Mouse (Mus musculus): ENCODE measurements around the gene Cckar. TPM values are rescaled to one million over a fixed set of nuclear protein-coding genes. Genes with fewer than 3 reads are reported as not detected.

Cckar gene
- total and polyA plus RNA-seq, 3 experiments = 0.90 TPM; not detected in 2

GRCm38 (mm10) chr5:53657925-53658324, 49.6 kb downstream of the Cckar start:
- WGBS = 85% methylated on average over 6 of the region's 6 CpGs

DNA sequence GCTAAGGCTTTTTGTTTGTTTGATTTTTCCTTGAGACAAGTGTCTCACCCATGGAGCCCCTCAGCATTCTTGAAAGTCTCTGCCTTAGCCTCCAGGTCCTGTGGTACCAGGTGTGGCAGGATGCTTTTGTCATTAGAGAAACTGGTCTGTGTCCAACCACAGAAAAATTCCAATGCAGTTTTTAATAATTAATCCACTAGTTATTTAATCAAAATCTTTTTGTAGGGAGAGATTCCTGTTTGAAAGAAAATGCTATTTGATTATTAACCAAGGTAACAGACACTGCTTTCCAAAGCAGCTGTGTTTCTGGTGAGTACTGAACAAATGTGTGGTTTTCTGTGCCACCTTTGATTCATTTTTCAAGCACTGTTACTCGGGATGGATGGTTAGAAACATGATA, 50.9 kb downstream of the Cckar start:
- Histone ChIP-seq H3K27me3 (ENCODE audit: control insufficient read depth, insufficient read depth, low read length) (no peaks in the 10 kb centered on the region), H3K36me3 (ENCODE audit: control insufficient read depth, insufficient read depth, low read length) (no peaks in the 10 kb centered on the region), H3K9ac (ENCODE audit: low read depth, low read length) (no peak overlapping the region), H3K79me2 (replicated peaks; ENCODE audit: control insufficient read depth, insufficient read depth, low read length) (no peaks in the 10 kb centered on the region), H3K4me1 (ENCODE audit: control insufficient read depth, insufficient read depth, low read length) (no peaks in the 10 kb centered on the region), H3K27ac (no peak overlapping the region), H3K4me3 (no peak overlapping the region)
- WGBS = 28% methylated on average over 1 of the region's 1 CpGs
- intact Hi-C loops (cut with DNase I) = no loop called here
- no peak for DNase-seq
- TF ChIP-seq POLR2A (IDR thresholded peaks at IDR 0.05; ENCODE audit: insufficient read depth, low read depth, low read length) (no peak), CTCF (IDR thresholded peaks at IDR 0.05) (no peak), EP300 (IDR thresholded peaks at IDR 0.05; ENCODE audit: insufficient read depth, low read depth, low read length) (no peak)

More at GRCm38 (mm10) chr5:53657925-53658324, 49.6 kb downstream of the Cckar start:
- Histone ChIP-seq H3K4me3 (no peak overlapping the region), H3K79me2 (replicated peaks; ENCODE audit: control insufficient read depth, insufficient read depth, low read length) (no peaks in the 10 kb centered on the region), H3K27ac (no peak overlapping the region), H3K4me1 (ENCODE audit: control insufficient read depth, insufficient read depth, low read length) (no peaks in the 10 kb centered on the region), H3K27me3 (ENCODE audit: control insufficient read depth, insufficient read depth, low read length) (no peaks in the 10 kb centered on the region), H3K36me3 (ENCODE audit: control insufficient read depth, insufficient read depth, low read length) (no peaks in the 10 kb centered on the region), H3K9ac (ENCODE audit: low read depth, low read length) (no peak overlapping the region)
- intact Hi-C loops (cut with DNase I) = no loop called here
- DNase-seq = no peak
- TF ChIP-seq CTCF (IDR thresholded peaks at IDR 0.05) (peak; percentile 54), POLR2A (IDR thresholded peaks at IDR 0.05; ENCODE audit: insufficient read depth, low read depth, low read length) (no peak), EP300 (IDR thresholded peaks at IDR 0.05; ENCODE audit: insufficient read depth, low read depth, low read length) (no peak)

Other genes with a start within 250 kb of the Cckar start
- 10 to 100 TPM; 22.1 to 29.6 TPM for gene Rbpj, start 241.6 kb downstream of the Cckar start, total RNA-seq (2021)
- 13.5 and 18.1 TPM in 2 replicates for gene Rbpj, start 241.6 kb downstream of the Cckar start, polyA plus RNA-seq (2012; rRNA removed)
- gene Tbc1d19, start 101.9 kb upstream of the Cckar start, total RNA-seq (2021) = 10 to 100 TPM; 16.7 to 18.4 TPM
- gene Tbc1d19, start 101.9 kb upstream of the Cckar start, polyA plus RNA-seq (2012; rRNA removed) = 10.0 and 19.7 TPM in 2 replicates